Mouse (Mus musculus): ENCODE results near the gene Grin3b. TPM values are rescaled to one million over a fixed set of nuclear protein-coding genes. Genes with fewer than 3 reads are reported as not detected.

The Grin3b gene
- polyA plus RNA-seq, 1 experiment, result not detected

DNA sequence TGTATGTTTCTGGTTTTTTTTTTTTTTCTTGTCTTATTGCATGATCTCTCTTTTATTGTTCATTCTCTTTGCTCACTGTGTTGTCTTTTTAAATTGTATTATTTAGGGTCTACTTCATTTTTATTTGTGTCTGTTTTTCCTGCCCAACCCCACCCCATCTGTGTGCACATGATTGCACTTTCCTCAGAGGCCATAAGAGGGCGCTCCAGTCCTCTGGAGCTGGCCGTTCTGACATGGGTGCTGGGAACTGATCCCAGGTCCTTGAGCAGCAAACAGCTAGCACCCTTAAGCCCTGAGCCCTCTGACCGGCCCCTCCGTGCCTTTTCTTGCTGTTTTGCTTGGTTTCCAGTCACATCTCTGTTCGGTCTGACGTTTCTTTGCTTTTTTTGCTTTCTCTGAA lies 21.0 kb downstream of the Grin3b start:
- TF ChIP-seq CTCF (IDR thresholded peaks at IDR 0.05; ENCODE audit: insufficient read depth, low read length), result peak; percentile 15; the same call in 1 of the 2 replicates
- TF ChIP-seq POLR2A (IDR thresholded peaks at IDR 0.05; ENCODE audit: borderline replicate concordance, extremely low read depth, low read depth, low read length), result no peak
- WGBS, result 89% methylated on average over 6 of the region's 6 CpGs
- Histone ChIP-seq H3K4me3 (replicated peaks; ENCODE audit: extremely low read depth, low read depth, low read length) (no peak overlapping the region), H3K4me1 (ENCODE audit: control insufficient read depth, insufficient read depth, low read length) (peaks cover 11% of the 10 kb centered on the region)
- DNase-seq, result no peak

DNA sequence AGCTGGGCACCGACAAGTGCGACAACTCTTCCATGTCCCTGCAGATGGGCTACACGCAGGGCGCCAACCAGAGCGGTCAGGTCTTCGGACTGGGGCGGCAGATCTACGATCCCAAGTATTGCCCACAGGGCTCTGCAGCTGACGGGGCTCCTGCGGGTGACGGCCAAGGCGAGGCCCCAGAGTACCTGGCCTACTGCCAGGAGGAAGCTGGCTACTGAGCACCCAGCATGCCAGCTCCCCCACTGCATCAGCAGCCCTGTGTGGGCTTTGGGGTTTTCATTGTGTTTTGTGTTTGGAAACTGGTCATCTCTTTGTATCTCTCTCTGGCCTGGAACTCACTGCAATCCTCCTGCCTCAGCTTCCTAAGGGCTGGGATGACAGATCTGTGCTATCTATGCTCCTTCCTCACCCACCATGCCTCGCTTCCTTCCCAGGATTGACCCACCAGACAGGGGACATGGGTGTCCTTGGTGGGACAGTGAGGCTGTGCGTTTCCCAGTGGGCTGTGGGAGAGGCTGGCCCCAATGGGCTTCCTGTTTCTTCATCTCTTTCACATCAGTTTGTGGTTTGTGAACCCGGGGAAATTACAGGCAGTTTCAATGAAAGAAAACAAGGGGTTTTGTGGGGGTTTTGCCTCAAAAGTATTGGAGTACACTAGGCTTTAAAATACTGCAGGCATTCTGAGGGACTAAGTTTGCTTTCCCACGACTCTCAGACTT lies 24.0 kb downstream of the Grin3b start:
- Histone ChIP-seq H3K4me1 (ENCODE audit: control insufficient read depth, insufficient read depth, low read length) (peaks cover 7% of the 10 kb centered on the region; the same call in 1 of the 2 replicates), H3K4me3 (replicated peaks; ENCODE audit: extremely low read depth, low read depth, low read length) (no peak overlapping the region)
- no peak for TF ChIP-seq CTCF (IDR thresholded peaks at IDR 0.05; ENCODE audit: insufficient read depth, low read length)
- no peak for TF ChIP-seq POLR2A (IDR thresholded peaks at IDR 0.05; ENCODE audit: borderline replicate concordance, extremely low read depth, low read depth, low read length)
- peak; percentile 57 for DNase-seq
- WGBS, result 58% methylated on average over 16 of the region's 16 CpGs

DNA sequence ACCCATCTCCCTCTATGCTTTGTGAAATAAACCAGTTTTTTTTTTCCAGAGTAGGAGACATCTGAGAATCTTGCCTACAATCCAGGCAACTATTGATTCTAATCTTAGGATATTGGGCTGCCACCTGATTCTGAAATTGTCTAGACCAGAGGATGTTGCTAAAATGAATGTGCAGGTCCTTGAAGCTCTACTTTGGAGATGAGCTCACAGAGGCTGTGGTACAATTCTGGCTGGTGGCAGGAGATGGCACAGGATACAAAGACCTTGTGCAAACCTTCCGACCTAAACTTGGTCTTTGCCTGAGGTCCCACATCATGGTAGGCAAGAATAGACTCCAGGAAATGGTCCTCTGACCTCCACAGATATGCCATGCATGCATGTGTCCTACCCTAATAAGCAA lies 25.1 kb downstream of the Grin3b start:
- TF ChIP-seq CTCF (IDR thresholded peaks at IDR 0.05; ENCODE audit: insufficient read depth, low read length) (no peak), POLR2A (IDR thresholded peaks at IDR 0.05; ENCODE audit: borderline replicate concordance, extremely low read depth, low read depth, low read length) (no peak)
- no peak overlapping the region for H3K4me3 ChIP-seq (replicated peaks; ENCODE audit: extremely low read depth, low read depth, low read length)
- 44% methylated on average over 1 of the region's 1 CpGs for WGBS
- DNase-seq, result no peak
- H3K4me1 ChIP-seq (ENCODE audit: control insufficient read depth, insufficient read depth, low read length), result peaks cover 7% of the 10 kb centered on the region; the same call in 1 of the 2 replicates

DNA sequence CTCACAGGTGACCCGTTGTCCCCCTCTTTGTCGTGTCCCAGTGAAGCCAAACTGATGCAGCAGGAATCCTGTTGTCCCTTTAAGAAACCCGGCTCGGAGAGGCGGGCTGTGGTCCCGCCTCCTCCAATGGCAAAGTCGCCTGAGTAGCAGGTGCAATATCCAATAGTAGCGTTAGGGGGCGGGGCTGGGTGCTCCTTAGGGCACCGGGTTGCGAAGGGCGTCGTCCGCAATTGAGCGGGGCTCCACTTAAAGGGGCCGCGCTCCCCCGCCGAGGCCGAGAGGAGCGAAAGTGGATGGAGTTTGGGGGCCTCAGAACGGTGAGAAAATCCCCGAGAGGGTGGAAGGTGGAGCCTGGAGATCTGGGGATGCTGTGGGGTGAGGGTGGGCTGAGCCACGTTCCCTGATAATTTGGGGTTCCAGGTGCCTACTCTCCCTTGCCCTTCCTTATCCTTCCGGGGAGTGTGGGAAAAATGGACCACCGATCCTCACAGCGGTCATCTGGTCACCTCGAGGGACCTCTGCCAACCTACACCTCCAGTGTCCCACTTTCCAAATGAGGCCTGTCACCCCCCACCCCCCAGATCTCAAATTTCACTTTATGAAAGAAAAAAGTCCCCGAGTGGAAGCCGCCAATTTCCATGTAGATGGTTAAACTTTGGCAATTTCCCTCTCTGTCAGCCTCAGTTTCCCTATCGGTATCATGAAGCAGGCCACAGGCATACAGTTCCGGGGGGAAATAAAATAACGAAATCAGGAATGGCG lies 25.9 kb downstream of the Grin3b start, which contains the start of gene Abca7:
Gene Abca7, plus strand, starts transcription at position 223 of the 762 bp plus-strand sequence.
- H3K4me3 ChIP-seq (replicated peaks; ENCODE audit: extremely low read depth, low read depth, low read length), result peak within 1 kb of the TSS; percentile 95
- under 1% methylated on average over 34 of the region's 34 CpGs for WGBS
- TF ChIP-seq CTCF (IDR thresholded peaks at IDR 0.05; ENCODE audit: insufficient read depth, low read length) (no peak), POLR2A (IDR thresholded peaks at IDR 0.05; ENCODE audit: borderline replicate concordance, extremely low read depth, low read depth, low read length) (no peak; the same call in 1 of the 2 replicates)
- H3K4me1 ChIP-seq (ENCODE audit: control insufficient read depth, insufficient read depth, low read length), result peaks cover 7% of the 10 kb centered on the region; the same call in 1 of the 2 replicates
- DNase-seq, result peak; percentile 99

DNA sequence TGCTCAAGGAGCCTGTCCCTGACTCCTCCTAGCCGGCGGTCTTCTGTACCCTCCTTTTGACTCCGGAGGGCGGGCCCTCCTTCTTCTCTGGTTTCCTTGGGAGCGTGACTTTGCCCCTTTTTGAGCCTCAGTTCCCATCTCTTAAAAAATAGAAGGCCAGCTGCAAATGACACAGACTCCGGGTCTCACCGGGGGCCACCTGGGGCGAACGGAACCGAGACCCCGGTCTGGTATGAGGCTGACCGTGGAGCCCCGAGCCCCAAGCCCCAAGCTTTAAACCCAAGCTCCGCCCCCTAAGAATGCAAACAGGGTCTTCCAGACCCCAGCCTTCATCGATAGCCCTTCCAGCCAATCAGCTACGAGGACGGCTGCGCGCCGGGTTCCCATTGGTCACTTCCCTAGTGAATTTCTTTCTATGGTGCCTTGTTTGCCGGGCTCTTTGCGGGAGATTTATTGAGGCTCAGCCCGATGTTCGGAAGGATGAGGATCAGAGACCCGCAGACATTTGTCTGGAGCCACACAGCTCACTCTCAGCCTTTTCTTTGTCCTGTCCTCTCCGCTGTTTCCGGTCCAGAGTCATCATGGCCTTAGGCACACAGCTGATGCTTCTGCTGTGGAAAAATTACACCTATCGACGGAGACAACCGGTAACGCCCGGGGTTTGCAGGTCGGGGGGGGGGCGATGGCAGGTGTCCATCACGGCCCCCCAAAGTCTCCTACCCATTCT lies 26.7 kb downstream of the Grin3b start:
- peak; percentile 63 for DNase-seq
- Histone ChIP-seq H3K4me1 (ENCODE audit: control insufficient read depth, insufficient read depth, low read length) (peaks cover 7% of the 10 kb centered on the region; the same call in 1 of the 2 replicates), H3K4me3 (replicated peaks; ENCODE audit: extremely low read depth, low read depth, low read length) (peak overlapping the region; percentile 95)
- TF ChIP-seq CTCF (IDR thresholded peaks at IDR 0.05; ENCODE audit: insufficient read depth, low read length), result no peak
- no peak for TF ChIP-seq POLR2A (IDR thresholded peaks at IDR 0.05; ENCODE audit: borderline replicate concordance, extremely low read depth, low read depth, low read length)
- WGBS, result 1% methylated on average over 35 of the region's 35 CpGs

DNA sequence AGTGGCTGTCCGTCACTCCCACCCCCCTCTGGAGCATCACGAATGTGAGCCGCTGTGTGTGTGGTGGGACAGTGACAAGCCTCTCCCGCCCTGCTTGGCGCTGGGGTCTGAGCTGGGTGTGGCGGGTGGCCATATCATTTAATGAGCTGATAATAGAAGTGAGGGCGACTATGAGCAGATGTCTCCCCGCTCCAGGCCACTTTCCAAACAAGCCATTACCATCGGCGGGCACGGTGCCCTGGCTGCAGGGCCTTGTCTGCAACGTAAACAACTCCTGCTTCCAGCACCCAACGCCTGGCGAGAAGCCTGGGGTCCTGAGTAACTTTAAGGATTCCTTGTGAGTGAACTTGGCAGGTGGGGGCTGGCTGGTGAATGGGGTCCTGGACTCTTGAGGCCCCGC lies 27.3 kb downstream of the Grin3b start:
- no peak overlapping the region for H3K4me3 ChIP-seq (replicated peaks; ENCODE audit: extremely low read depth, low read depth, low read length)
- TF ChIP-seq POLR2A (IDR thresholded peaks at IDR 0.05; ENCODE audit: borderline replicate concordance, extremely low read depth, low read depth, low read length) (no peak), CTCF (IDR thresholded peaks at IDR 0.05; ENCODE audit: insufficient read depth, low read length) (no peak)
- DNase-seq, result no peak
- H3K4me1 ChIP-seq (ENCODE audit: control insufficient read depth, insufficient read depth, low read length), result peaks cover 7% of the 10 kb centered on the region
- WGBS, result 14% methylated on average over 15 of the region's 15 CpGs

DNA sequence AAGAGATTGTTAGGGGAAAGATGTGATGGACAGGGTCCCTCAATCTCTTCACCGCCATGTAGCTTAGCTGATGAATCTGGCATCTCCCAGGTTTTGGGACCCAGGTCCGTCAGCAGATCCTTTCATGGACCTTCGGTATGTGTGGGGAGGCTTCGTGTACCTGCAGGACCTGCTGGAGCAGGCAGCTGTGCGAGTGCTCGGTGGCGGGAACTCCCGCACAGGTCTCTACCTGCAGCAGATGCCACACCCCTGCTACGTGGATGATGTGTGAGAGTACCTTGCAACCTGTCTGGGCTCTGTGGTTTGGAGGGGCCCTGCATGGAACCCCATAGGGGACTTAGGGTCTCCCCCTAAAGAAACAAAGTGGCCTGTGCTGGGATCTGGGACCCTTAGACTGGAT lies 31.4 kb downstream of the Grin3b start:
- TF ChIP-seq CTCF (IDR thresholded peaks at IDR 0.05; ENCODE audit: insufficient read depth, low read length) (no peak), POLR2A (IDR thresholded peaks at IDR 0.05; ENCODE audit: borderline replicate concordance, extremely low read depth, low read depth, low read length) (no peak)
- 89% methylated on average over 9 of the region's 9 CpGs for WGBS
- H3K4me3 ChIP-seq (replicated peaks; ENCODE audit: extremely low read depth, low read depth, low read length), result no peak overlapping the region
- H3K4me1 ChIP-seq (ENCODE audit: control insufficient read depth, insufficient read depth, low read length), result peaks cover 12% of the 10 kb centered on the region
- DNase-seq, result no peak

DNA sequence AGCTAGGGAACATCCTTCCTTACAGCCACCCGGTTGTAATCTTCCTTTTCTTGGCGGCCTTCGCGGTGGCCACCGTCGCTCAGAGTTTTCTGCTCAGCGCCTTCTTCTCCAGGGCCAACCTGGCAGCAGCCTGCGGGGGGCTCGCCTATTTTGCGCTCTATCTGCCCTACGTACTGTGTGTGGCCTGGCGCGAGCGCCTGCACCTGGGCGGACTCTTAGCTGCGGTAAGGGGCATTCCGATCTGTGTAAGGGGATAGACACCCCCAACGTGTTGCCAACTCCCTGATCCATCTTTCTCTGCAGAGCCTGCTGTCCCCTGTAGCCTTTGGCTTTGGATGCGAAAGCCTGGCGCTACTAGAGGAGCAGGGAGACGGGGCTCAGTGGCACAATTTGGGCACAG lies 32.3 kb downstream of the Grin3b start:
- 68% methylated on average over 21 of the region's 21 CpGs for WGBS
- no peak for TF ChIP-seq CTCF (IDR thresholded peaks at IDR 0.05; ENCODE audit: insufficient read depth, low read length)
- no peak for TF ChIP-seq POLR2A (IDR thresholded peaks at IDR 0.05; ENCODE audit: borderline replicate concordance, extremely low read depth, low read depth, low read length)
- peaks cover 10% of the 10 kb centered on the region for H3K4me1 ChIP-seq (ENCODE audit: control insufficient read depth, insufficient read depth, low read length)
- no peak for DNase-seq
- no peak overlapping the region for H3K4me3 ChIP-seq (replicated peaks; ENCODE audit: extremely low read depth, low read depth, low read length)
